Mouse (Mus musculus): Measurements from ENCODE around the gene Fbxl15.

GRCm38 (mm10) chr19:46349550-46349949 lies 21.6 kb downstream of the Fbxl15 start:
- TF ChIP-seq CTCF (IDR thresholded peaks at IDR 0.05; ENCODE audit: low read depth) (no peak), EP300 (IDR thresholded peaks at IDR 0.05; ENCODE audit: low read depth) (no peak)

Measured in heart, postnatal 0 days (tissue).